Mouse (Mus musculus) CH12F3 (cell line): ENCODE data around the gene Bbc3.
"Not testable (repeated sequence)": the region's sequence is repeated elsewhere in the genome, so short reads cannot be mapped to it uniquely, and the experiment has no call there.

Source experiments
- in situ Hi-C: fragments of 300-500 bp; cut with MboI; formaldehyde crosslinking; loops from 2 replicates; pipeline ENCODE4 v1.14.3; 2020; ENCODE audit warnings: low sequenced_read_pairs

The Bbc3 gene

GRCm38 (mm10) chr7:16287791-16288190, 20.4 kb upstream of the Bbc3 start:
- in situ Hi-C loops, result no loop called here

- in situ Hi-C loops, result no loop called here
Measured at GRCm38 (mm10) chr7:16294346-16294745, 13.8 kb upstream of the Bbc3 start.

GRCm38 (mm10) chr7:16294837-16295236, 13.4 kb upstream of the Bbc3 start:
- in situ Hi-C loops, result no loop called here

- in situ Hi-C loops, result no loop called here
Measured at GRCm38 (mm10) chr7:16295321-16295900, 12.8 kb upstream of the Bbc3 start.

GRCm38 (mm10) chr7:16296146-16296545, 12.0 kb upstream of the Bbc3 start:
- in situ Hi-C loops, result no loop called here

GRCm38 (mm10) chr7:16296766-16297390, 11.3 kb upstream of the Bbc3 start:
- in situ Hi-C loops, result no loop called here

GRCm38 (mm10) chr7:16297616-16298015, 10.6 kb upstream of the Bbc3 start:
- in situ Hi-C loops, result no loop called here

- in situ Hi-C loops, result no loop called here
Measured at GRCm38 (mm10) chr7:16298927-16299326, 9.3 kb upstream of the Bbc3 start.

- in situ Hi-C loops, result no loop called here
Measured at GRCm38 (mm10) chr7:16299419-16300035, 8.7 kb upstream of the Bbc3 start.

GRCm38 (mm10) chr7:16307141-16307540, 1.1 kb upstream of the Bbc3 start:
- in situ Hi-C loops, result not testable (repeated sequence)

GRCm38 (mm10) chr7:16308555-16309317, 543 bp downstream of the Bbc3 start:
- in situ Hi-C loops, result no loop called here

- in situ Hi-C loops, result no loop called here
Measured at GRCm38 (mm10) chr7:16309318-16310019, 1.3 kb downstream of the Bbc3 start.

- in situ Hi-C loops, result no loop called here
Measured at GRCm38 (mm10) chr7:16310020-16310520, 1.9 kb downstream of the Bbc3 start.

- in situ Hi-C loops, result no loop called here
Measured at GRCm38 (mm10) chr7:16310521-16311452, 2.6 kb downstream of the Bbc3 start.

GRCm38 (mm10) chr7:16311453-16312004, 3.3 kb downstream of the Bbc3 start:
- in situ Hi-C loops, result no loop called here

- in situ Hi-C loops, result no loop called here
Measured at GRCm38 (mm10) chr7:16312011-16312671, 3.9 kb downstream of the Bbc3 start.

GRCm38 (mm10) chr7:16312672-16313311, 4.6 kb downstream of the Bbc3 start:
- in situ Hi-C loops, result no loop called here

GRCm38 (mm10) chr7:16313481-16314220, 5.5 kb downstream of the Bbc3 start:
- in situ Hi-C loops, result no loop called here
